Mouse (Mus musculus) thymus, postnatal 14 days (tissue): ENCODE measurements around the gene Mfsd10.

Experiments
- DNase-seq: peaks from one replicate; pipeline ENCODE4 v3.0.0; 2021

Gene Mfsd10

DNA sequence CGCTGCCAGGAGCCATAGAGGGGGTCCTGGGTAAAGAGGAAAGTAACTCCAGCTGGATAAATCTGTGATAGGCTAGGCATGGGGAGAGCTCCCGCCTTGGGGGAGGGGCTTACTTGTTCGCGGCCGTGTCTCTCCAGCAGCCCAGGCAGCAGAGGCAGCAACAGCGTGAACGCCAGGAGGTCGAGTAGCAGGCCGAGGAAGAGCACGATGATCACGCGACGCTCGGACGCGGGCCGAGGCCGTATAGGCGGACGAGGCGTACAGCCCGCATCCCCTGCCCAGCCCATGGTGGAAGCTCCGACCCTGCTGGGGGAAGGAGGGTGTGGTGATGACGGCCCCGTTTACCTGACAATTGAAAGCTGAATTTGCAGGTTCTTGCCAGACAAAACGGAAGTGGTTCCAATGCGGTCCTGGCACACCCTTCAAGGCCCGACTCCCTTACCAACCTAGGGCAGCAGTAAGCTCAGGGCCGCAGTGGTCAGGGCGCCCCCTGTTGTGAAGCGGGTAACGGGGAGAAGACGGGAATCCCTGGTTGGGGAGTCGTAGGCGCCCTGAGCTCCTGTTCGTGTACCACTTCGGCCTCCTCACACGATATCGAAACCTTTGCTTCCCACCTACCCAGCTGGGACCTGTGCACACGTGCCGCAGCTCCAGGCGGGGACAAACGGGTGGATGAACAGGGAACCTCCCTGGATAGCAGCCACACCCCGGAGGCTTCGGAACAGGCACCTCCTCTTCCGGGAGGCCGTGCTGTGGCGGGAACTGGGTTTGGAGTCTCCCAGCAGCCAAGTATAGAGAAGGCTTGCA, at the start of gene Mfsd10:
Gene Mfsd10 (minus strand): TSS at position 732 of the 807 bp plus-strand sequence.
- peak; percentile 82 for DNase-seq

GRCm38 (mm10) chr5:34670280-34670679, 33.3 kb upstream of the Mfsd10 start:
- no peak for DNase-seq

DNA sequence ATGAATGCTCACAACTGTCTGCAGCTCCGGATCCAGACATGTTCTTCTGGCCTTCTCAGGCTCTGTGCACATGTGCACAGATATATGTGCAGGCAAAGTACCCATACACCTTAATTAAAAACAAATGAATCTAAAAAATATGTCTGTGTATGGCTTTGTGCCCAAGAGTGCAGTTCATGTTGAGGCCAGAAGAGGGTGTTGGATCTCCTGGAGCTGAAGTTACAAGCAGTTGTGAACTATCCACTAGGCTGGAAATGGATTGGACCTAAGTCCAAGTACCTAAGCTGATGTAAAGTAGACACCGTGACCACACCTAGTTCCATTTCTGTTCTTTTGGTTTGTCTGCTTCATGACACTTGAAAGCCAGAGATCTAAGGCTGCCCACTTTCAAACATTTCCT, 32.5 kb upstream of the Mfsd10 start:
- no peak for DNase-seq

- DNase-seq, result no peak
These were observed 26.2 kb upstream of the Mfsd10 start for GRCm38 (mm10) chr5:34663231-34663630.

- DNase-seq, result no peak
These were observed 24.9 kb upstream of the Mfsd10 start for GRCm38 (mm10) chr5:34661909-34662308.

GRCm38 (mm10) chr5:34660591-34661130, 23.6 kb upstream of the Mfsd10 start:
- no peak for DNase-seq

GRCm38 (mm10) chr5:34659686-34660590, 22.9 kb upstream of the Mfsd10 start, which contains the start of the genes Nop14 and Grk4:
TSS of gene Nop14 (minus strand) at chr5:34660148.
TSS of gene Grk4 (plus strand) at chr5:34660379.
- DNase-seq, result peak; percentile 99

DNA sequence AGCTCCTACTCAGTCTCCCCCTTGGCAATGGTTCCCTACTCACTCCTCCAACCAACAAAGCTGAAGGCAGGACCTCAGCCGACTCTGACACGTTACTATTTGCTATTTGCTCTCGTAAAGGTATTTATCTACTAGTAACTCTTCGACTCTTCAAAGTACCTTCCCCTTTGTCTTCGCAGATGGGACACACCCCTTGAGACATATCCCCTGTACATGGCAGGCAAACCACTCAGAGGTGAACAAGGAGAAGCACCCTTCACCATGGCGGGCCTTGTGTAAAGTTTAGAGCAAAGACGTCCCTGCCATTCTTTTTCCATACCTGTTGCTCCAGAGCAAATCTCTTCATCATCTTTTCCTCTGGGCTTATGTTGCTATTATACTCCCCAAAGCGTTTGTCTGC, 20.5 kb upstream of the Mfsd10 start:
- DNase-seq, result no peak

GRCm38 (mm10) chr5:34654881-34655280, 17.9 kb upstream of the Mfsd10 start:
- DNase-seq, result no peak

DNA sequence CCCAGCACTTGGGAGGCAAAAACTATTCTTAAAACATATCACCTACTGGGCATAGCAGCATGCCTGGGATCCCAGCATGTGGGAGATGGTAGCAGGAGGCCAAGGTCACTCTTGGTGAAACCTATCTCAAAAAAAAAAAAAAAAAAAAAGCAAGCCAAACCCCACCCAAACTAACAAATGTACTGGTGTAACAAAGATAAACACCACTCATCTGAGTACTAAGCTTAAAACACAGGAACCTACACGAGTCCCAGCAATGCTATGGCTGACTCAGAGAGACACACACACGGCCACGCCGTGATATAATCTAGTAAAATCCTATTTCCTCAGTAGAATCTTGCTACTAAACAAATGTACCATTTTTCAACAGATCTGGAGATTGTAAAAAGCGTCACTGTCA, 15.9 kb upstream of the Mfsd10 start:
- DNase-seq, result no peak

DNA sequence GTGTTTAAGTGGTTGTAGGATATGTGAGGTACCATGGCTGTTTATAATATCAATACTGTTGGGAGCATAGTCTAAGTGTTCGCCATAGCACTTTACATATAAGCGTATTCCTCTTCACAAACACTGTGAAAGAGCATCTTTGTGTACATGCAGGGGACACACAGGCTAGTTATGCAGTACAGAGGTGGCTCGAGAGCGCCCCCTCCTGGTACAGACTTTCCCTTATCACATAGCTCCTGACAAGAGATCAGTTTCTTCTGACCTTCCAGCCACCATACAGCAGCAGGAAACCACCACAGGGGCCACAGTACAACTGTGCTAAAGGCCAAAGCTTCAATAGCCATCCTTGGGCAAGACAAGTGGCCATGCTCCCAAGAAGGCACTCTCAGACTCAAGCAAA, 10.6 kb upstream of the Mfsd10 start:
- peak; percentile 74 for DNase-seq

GRCm38 (mm10) chr5:34642932-34643331, 5.9 kb upstream of the Mfsd10 start:
- DNase-seq, result peak; percentile 65

DNA sequence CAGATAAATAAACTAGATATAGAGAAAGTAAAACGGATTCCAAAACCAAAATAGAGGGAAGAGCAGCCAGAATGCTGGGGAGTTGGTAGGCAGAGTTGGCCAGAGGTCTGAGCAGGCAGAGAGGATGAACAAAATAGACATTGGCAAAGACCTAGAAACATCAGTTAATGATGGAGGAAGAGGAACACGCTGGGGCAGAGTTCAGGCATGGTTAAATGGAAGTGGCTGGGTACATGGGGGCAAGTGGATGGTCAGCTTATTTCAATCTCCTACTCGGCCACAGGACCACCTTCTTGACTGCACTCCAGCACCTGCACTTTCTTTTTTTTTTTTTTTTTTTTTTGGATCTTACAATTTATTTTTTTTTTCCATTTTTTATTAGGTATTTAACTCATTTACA, 5.0 kb upstream of the Mfsd10 start:
- no peak for DNase-seq

- no peak for DNase-seq
These were observed 662 bp upstream of the Mfsd10 start for GRCm38 (mm10) chr5:34637591-34638156.

DNA sequence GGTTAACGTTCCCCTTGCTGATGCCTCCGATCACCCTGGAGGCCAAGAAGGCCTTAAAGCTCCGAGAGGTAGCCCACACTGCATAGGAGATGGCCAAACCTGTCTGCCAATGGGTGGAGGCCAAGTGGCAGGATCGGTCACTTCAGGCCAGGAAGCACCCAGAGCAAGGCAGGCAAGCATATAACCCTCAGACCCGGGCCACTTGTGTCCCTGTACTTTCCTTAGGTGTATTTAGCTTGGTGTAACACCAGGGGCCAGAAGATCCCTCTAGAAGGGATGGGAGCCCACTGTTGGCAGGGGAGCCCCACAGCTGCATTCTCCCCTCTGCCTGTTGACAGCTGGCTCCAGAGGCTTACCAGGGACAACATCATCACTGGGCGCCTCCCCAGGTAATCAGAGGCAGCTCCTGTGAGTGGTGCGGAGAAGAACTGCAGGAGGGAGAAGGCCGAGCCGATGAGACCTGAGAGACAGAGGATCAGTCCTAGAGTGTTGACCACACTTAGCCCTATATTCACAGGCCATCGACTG, 1.3 kb downstream of the Mfsd10 start:
- DNase-seq, result peak; percentile 20

GRCm38 (mm10) chr5:34634746-34635400, 2.1 kb downstream of the Mfsd10 start:
- no peak for DNase-seq

DNA sequence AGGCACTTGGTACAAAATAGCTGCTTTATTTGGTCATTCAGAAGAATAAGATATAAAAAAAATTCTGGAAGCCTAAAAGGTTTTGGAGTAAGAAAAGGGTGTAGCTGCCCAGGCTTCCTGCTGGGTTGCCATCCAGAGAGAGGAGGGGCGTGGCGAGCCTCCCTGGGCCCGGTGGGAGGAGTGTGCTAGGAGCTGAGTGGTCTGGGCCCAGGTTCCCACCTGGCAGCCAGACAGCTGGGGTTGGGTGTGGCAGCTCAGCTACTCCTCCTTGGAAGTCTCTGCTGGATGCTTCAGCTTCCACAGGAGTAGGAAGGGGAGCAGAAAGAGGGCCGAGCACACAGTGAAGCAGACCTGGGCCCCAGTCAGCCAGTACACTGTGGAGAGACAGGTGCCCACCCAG, 3.4 kb downstream of the Mfsd10 start:
- DNase-seq, result no peak

- DNase-seq, result no peak
These were observed 4.0 kb downstream of the Mfsd10 start for GRCm38 (mm10) chr5:34632996-34633395.

DNA sequence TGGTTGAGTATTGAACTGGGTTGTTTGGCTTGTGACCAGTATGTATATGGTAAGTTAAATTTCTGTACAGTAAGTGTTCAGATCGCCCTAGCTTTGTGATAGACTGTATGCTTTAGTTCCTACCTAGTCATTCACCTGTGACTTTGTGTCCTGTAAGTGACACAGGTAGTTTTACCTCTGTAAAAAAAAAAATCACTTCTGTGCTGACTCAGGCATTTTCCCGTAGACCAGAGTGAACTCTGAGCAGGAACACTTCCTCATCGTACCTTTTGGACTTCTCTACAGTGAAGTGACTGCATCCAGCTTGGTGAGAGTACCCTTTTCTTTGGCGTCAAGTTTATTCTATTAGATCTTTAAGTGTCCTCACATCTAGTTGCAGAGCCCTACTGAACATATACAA, 27.0 kb downstream of the Mfsd10 start:
- no peak for DNase-seq

DNA sequence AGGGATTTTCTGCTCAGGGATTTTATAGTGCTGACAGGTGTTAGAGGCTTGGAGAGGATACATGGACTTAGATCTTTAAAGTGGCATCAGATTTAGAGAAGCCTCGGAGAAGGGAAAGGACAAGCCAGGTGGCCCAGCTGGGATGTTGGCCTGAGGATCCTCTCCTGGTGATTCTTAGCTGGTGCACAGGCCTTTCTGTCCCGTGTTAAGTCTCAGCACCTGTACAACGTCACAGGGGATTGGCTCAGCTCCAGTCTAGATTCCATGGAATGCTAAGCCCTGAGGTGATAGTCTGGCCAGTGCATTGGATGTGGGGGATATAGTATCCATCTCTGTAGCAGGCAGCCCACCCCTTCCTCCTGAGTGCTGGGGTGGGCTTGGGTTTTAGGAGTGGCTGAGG, 28.8 kb downstream of the Mfsd10 start:
- no peak for DNase-seq

- no peak for DNase-seq
These were observed 29.7 kb downstream of the Mfsd10 start for GRCm38 (mm10) chr5:34607100-34607880.

- DNase-seq, result no peak
These were observed 32.4 kb downstream of the Mfsd10 start for GRCm38 (mm10) chr5:34604576-34604975.
